Mouse (Mus musculus) heart, adult 2 months (tissue): ENCODE measurements around the gene 1700030J22Rik. TPM values are rescaled to one million over a fixed set of nuclear protein-coding genes. Genes with fewer than 3 reads are reported as not detected.
A peak's percentile ranks its signal among the peaks of the same experiment; 100 is the strongest.

ENCODE experiments used
- DNase-seq, 2 experiments: peaks; one replicate each; pipeline ENCODE4 v3.0.0; 2021
- H3K27ac ChIP-seq: fragments of 200-600 bp; 2 replicates; pipeline ENCODE4 v1.8.1; 2022
- H3K27me3 ChIP-seq: fragments of 200-500 bp; 2 replicates; pipeline ENCODE4 v1.6.1; 2012; ENCODE audit warnings: mild to moderate bottlenecking, low read length, inconsistent platforms, mixed read lengths; ENCODE audit not compliant: control insufficient read depth, insufficient read depth
- H3K36me3 ChIP-seq: fragments of 200-500 bp; 2 replicates; pipeline ENCODE4 v1.6.1; 2012; ENCODE audit warnings: low read length, inconsistent platforms; ENCODE audit not compliant: control insufficient read depth, insufficient read depth
- H3K4me1 ChIP-seq: fragments of 200-500 bp; 2 replicates; pipeline ENCODE4 v1.6.1; 2011; ENCODE audit warnings: low read length; ENCODE audit not compliant: control insufficient read depth, insufficient read depth
- H3K4me3 ChIP-seq: fragments of 200-600 bp; 2 replicates; pipeline ENCODE4 v1.8.1; 2022
- H3K79me2 ChIP-seq: fragments of 200-500 bp; replicated peaks from 2 replicates; pipeline ENCODE4 v1.6.1; 2012; ENCODE audit warnings: mild to moderate bottlenecking, inconsistent platforms, low read length, moderate library complexity, mixed read lengths; ENCODE audit not compliant: control insufficient read depth, insufficient read depth
- H3K9ac ChIP-seq: fragments of 200-500 bp; 2 replicates; pipeline ENCODE4 v1.6.1; 2012; ENCODE audit warnings: low read depth, mild to moderate bottlenecking, control low read depth, inconsistent platforms, low read length, mixed read lengths
- CTCF ChIP-seq: fragments of 200-600 bp; IDR thresholded peaks from 2 replicates; pipeline ENCODE4 v1.8.1; 2022; ENCODE audit warnings: antibody characterized with exemption, mild to moderate bottlenecking, moderate library complexity
- EP300 ChIP-seq: fragments of 200-500 bp; IDR thresholded peaks from 2 replicates; pipeline ENCODE4 v1.6.1; 2011; ENCODE audit warnings: low read depth, low read length, control low read depth; ENCODE audit not compliant: insufficient read depth
- POLR2A ChIP-seq: fragments of 200-500 bp; IDR thresholded peaks from 2 replicates; pipeline ENCODE4 v1.6.1; 2011; ENCODE audit warnings: mild to moderate bottlenecking, low read depth, low read length, control low read depth; ENCODE audit not compliant: insufficient read depth
- WGBS: fragments of 180-500 bp; shearing (Covaris S2); methylation state at CpG from one replicate; pipeline ENCODE4 v1.1.7; 2018; 5-methylcytosine and 5-hydroxymethylcytosine counted together
- intact Hi-C: fragments of 180-260 bp; cut with DNase I; formaldehyde crosslinking; loops from one replicate; pipeline ENCODE4 v1.15.1; 2025
- polyA plus RNA-seq: library from polyadenylated mRNA; depleted of rRNA; stranded (reverse); fragments of >200 nt; gene quantifications from 2 replicates; pipeline ENCODE4 v1.2.3, GENCODE M21; 2012
- total RNA-seq, 2 experiments: library from RNA; stranded (reverse); gene quantifications; 2 replicates each; pipeline ENCODE4 v1.2.3; 2021

1700030J22Rik gene
- total and polyA plus RNA-seq, 3 experiments, result 0.41 to 0.68 (median 0.44) TPM

DNA sequence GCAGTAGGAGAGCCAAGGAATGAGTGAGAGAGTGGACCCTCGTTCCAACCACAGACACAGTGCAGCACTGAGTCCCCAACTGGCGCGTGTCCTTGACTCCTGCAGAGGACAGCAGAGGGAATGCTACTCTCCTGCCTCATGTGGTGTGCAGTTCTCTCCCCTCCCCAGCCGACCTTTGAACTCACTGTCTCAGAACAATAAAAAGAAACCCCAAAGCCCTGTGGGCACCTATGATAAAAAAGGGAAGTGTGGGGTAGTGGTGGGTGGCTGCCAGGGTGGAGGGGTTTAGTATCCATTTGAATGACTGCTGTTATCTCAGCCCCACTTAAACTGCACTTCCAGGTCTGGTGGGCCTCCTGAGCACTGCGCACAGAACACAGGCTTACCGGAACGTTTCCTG lies 31.2 kb downstream of the 1700030J22Rik start:
- Histone ChIP-seq H3K4me3 (no peak overlapping the region), H3K27me3 (no peaks in the 10 kb centered on the region), H3K36me3 (no peaks in the 10 kb centered on the region), H3K4me1 (peaks cover 8% of the 10 kb centered on the region), H3K27ac (no peak overlapping the region), H3K79me2 (peaks cover 4% of the 10 kb centered on the region), H3K9ac (no peak overlapping the region)
- TF ChIP-seq CTCF, result no peak
- no peak for TF ChIP-seq POLR2A
- TF ChIP-seq EP300, result no peak
- 62% methylated on average over 7 of the region's 7 CpGs for whole genome bisulfite sequencing
- intact Hi-C loops, result no loop called here
- DNase-seq, result no peak

DNA sequence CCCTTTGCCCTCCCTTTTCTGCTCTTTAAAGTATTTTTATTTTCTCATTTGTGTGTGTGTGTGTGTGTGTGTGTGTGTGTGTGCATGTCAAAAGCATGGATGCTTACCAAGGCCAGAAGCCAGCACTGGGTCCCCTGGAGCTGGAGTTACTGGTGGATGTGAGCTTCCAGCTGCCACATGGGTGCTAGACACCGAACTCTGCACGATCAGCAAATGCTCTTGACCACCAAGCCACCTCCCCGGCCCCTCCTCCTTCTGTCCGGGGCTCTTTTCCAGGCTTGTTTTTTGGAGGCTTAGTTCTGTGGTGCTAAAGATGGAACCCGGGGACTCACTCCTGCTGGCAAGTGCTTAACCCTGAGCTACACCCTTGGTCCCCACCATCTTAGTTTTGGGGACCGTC lies 31.9 kb downstream of the 1700030J22Rik start:
- Histone ChIP-seq H3K9ac (peak overlapping the region; percentile 60), H3K27me3 (no peaks in the 10 kb centered on the region), H3K4me1 (peaks cover 8% of the 10 kb centered on the region), H3K36me3 (no peaks in the 10 kb centered on the region), H3K4me3 (peak overlapping the region; percentile 54), H3K79me2 (peaks cover 4% of the 10 kb centered on the region), H3K27ac (peak overlapping the region; percentile 72)
- WGBS, result 32% methylated on average over 6 of the region's 6 CpGs
- DNase-seq, result peak; percentile 40 to 45
- intact Hi-C loops, result no loop called here
- TF ChIP-seq POLR2A (no peak), CTCF (no peak), EP300 (no peak)

DNA sequence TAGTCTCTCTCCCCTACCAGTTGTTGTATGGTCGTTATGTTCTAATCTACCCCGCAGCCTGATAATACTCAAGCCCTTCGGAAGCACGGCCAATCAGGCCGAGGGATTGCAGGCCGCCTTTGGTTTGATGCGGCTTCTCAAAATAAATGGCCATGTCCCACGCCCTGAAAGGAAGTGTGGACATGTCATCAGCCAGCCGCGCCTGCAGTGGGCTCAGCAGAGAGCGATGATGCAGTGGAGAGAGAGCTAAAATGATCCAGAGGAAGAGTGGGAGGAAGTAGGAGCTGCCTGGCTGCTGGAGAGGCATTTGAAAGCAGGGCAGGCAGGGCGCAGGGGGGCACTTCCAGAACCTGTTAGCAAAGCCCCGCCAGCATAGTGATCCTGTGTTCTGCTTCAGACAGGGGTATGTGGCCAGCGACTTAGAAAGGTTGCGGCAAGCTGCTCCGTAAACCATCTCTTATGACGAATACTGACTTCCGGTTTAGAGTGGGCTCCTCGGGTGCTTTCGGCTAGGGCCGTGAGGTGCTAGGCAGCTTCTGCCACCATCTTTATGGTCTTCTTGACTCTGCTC lies 32.4 kb downstream of the 1700030J22Rik start:
- peaks cover 8% of the 10 kb centered on the region for H3K4me1 ChIP-seq
- 5% methylated on average over 21 of the region's 21 CpGs for WGBS
- peak overlapping the region; percentile 60 for H3K9ac ChIP-seq
- no peaks in the 10 kb centered on the region for H3K36me3 ChIP-seq
- no peaks in the 10 kb centered on the region for H3K27me3 ChIP-seq
- H3K27ac ChIP-seq, result peak overlapping the region; percentile 72
- intact Hi-C loops, result no loop called here
- DNase-seq, result peak; percentile 63 to 67
- H3K4me3 ChIP-seq, result peak overlapping the region; percentile 54
- H3K79me2 ChIP-seq, result peaks cover 4% of the 10 kb centered on the region
- no peak for TF ChIP-seq EP300
- TF ChIP-seq CTCF, result no peak
- TF ChIP-seq POLR2A, result peak; percentile 51; the same call in 1 of the 2 replicates

DNA sequence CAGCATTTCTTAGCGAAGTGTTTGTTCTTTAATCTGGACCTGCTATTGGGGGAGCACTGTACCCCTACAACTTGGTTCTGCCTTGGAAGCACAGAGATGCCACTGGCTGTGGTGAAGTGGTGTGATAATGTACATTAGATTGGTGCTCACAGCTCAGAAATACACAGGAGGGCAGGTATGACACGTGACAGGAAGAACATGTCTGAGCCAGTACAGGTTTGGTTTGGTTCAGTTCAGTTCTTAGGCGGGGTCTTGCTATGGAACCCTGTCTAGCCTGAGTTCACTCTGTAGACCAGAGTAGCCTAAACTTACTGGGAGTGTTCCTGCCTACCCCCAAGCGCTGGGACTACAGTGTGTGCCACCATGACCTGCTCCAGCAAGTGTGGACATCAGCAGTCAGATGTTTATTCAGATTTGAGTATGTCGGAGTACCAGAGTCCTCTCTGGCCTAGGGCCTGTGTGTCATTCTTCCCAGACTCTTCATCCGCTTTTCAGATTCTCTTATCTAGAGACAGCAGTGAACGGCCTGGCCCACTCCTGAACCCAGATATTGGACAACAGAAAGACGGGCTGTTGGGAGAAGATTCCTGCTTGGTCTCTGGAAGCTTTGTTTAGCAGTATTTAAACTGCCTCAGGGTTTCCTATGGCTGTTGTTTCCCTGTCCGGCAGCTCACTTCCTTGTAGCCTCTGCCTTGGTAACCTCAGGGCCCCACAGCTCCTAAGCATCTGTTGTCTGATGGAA lies 33.4 kb downstream of the 1700030J22Rik start:
- Histone ChIP-seq H3K79me2 (peaks cover 4% of the 10 kb centered on the region), H3K36me3 (no peaks in the 10 kb centered on the region), H3K27ac (no peak overlapping the region; the same call in 1 of the 2 replicates), H3K4me3 (no peak overlapping the region), H3K27me3 (no peaks in the 10 kb centered on the region), H3K4me1 (peaks cover 8% of the 10 kb centered on the region), H3K9ac (no peak overlapping the region)
- 63% methylated on average over 9 of the region's 9 CpGs for WGBS
- DNase-seq, result no peak
- intact Hi-C loops, result no loop called here
- TF ChIP-seq POLR2A (no peak), EP300 (no peak), CTCF (no peak)

DNA sequence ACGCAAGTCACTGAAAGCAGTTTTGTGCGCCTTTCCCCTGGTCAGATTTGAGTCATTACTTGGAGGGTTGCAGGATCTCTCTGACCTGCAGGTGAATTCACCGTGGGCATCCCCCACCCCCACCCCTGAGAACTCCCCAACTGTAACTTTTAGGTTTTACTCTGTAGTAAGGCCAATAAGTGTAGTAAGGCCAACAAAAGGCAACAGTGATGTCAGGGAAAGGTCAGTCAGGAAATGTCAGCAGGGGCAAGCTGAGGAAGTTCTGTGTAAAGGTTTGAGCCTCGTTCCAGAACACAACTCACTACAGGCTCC lies 34.4 kb downstream of the 1700030J22Rik start:
- H3K27ac ChIP-seq, result peak overlapping the region; percentile 75; the same call in 1 of the 2 replicates
- H3K36me3 ChIP-seq, result no peaks in the 10 kb centered on the region
- intact Hi-C loops, result loop anchor here (5.0 kb wide), 1 partner anchor 533 kb away; no protein-coding TSS in a partner anchor
- H3K4me3 ChIP-seq, result peak overlapping the region; percentile 85
- no peak for TF ChIP-seq EP300
- TF ChIP-seq POLR2A, result no peak
- TF ChIP-seq CTCF, result no peak
- H3K27me3 ChIP-seq, result no peaks in the 10 kb centered on the region
- H3K4me1 ChIP-seq, result peaks cover 8% of the 10 kb centered on the region
- peaks cover 4% of the 10 kb centered on the region for H3K79me2 ChIP-seq
- DNase-seq, result no peak
- H3K9ac ChIP-seq, result no peak overlapping the region; the same call in 1 of the 2 replicates
- WGBS, result 25% methylated on average over 4 of the region's 4 CpGs
